Mouse (Mus musculus): ENCODE data around the gene Fut9.

Gene Fut9

GRCm38 (mm10) chr4:25799476-25800283 lies at the start of gene Fut9:
Gene Fut9, minus strand, starts transcription at chr4:25800244.
- peak in 1 of 2 experiments; percentile 19 for DNase-seq (ENCODE audit: inconsistent age in 2 of 2, low spot score in 1 of 2)

- no peak for DNase-seq (ENCODE audit: inconsistent age in 2 of 2, low spot score in 1 of 2)
Measured at GRCm38 (mm10) chr4:25815783-25816182, 15.7 kb upstream of the Fut9 start.

- no peak for DNase-seq (ENCODE audit: inconsistent age in 2 of 2, low spot score in 1 of 2)
Measured at GRCm38 (mm10) chr4:25813340-25813739, 13.3 kb upstream of the Fut9 start.

- DNase-seq (ENCODE audit: inconsistent age in 2 of 2, low spot score in 1 of 2) = no peak
Measured at GRCm38 (mm10) chr4:25810058-25810457, 10.0 kb upstream of the Fut9 start.

GRCm38 (mm10) chr4:25801751-25802150 lies 1.7 kb upstream of the Fut9 start:
- DNase-seq (ENCODE audit: inconsistent age in 2 of 2, low spot score in 1 of 2) = no peak

- DNase-seq (ENCODE audit: inconsistent age in 2 of 2, low spot score in 1 of 2) = no peak
Measured at GRCm38 (mm10) chr4:25800284-25800616, 206 bp upstream of the Fut9 start.

GRCm38 (mm10) chr4:25799051-25799475 lies 981 bp downstream of the Fut9 start:
- DNase-seq (ENCODE audit: inconsistent age in 2 of 2, low spot score in 1 of 2) = no peak

- no peak for DNase-seq (ENCODE audit: inconsistent age in 2 of 2, low spot score in 1 of 2)
Measured at GRCm38 (mm10) chr4:25798412-25798811, 1.6 kb downstream of the Fut9 start.

GRCm38 (mm10) chr4:25796149-25796548 lies 3.9 kb downstream of the Fut9 start:
- no peak for DNase-seq (ENCODE audit: inconsistent age in 2 of 2, low spot score in 1 of 2)

GRCm38 (mm10) chr4:25785276-25785675 lies 14.8 kb downstream of the Fut9 start:
- DNase-seq (ENCODE audit: inconsistent age in 2 of 2, low spot score in 1 of 2) = peak in 1 of 2 experiments; percentile 8

GRCm38 (mm10) chr4:25768657-25769056 lies 31.4 kb downstream of the Fut9 start:
- DNase-seq (ENCODE audit: inconsistent age in 2 of 2, low spot score in 1 of 2) = no peak

GRCm38 (mm10) chr4:25763091-25763490 lies 37.0 kb downstream of the Fut9 start:
- DNase-seq (ENCODE audit: inconsistent age in 2 of 2, low spot score in 1 of 2) = peak in 1 of 2 experiments; percentile 21

GRCm38 (mm10) chr4:25757909-25758548 lies 42.0 kb downstream of the Fut9 start:
- DNase-seq (ENCODE audit: inconsistent age in 2 of 2, low spot score in 1 of 2) = no peak

- DNase-seq (ENCODE audit: inconsistent age in 2 of 2, low spot score in 1 of 2) = no peak
Measured at GRCm38 (mm10) chr4:25741553-25741952, 58.5 kb downstream of the Fut9 start.

- no peak for DNase-seq (ENCODE audit: inconsistent age in 2 of 2, low spot score in 1 of 2)
Measured at GRCm38 (mm10) chr4:25738782-25739181, 61.3 kb downstream of the Fut9 start.

GRCm38 (mm10) chr4:25721576-25721975 lies 78.5 kb downstream of the Fut9 start:
- DNase-seq (ENCODE audit: inconsistent age in 2 of 2, low spot score in 1 of 2) = no peak

- no peak for DNase-seq (ENCODE audit: inconsistent age in 2 of 2, low spot score in 1 of 2)
Measured at GRCm38 (mm10) chr4:25713907-25714306, 86.1 kb downstream of the Fut9 start.

- DNase-seq (ENCODE audit: inconsistent age in 2 of 2, low spot score in 1 of 2) = no peak
Measured at GRCm38 (mm10) chr4:25684976-25685375, 115.1 kb downstream of the Fut9 start.

- DNase-seq (ENCODE audit: inconsistent age in 2 of 2, low spot score in 1 of 2) = no peak
Measured at GRCm38 (mm10) chr4:25664196-25664595, 135.8 kb downstream of the Fut9 start.

- no peak for DNase-seq (ENCODE audit: inconsistent age in 2 of 2, low spot score in 1 of 2)
Measured at GRCm38 (mm10) chr4:25661204-25661727, 138.8 kb downstream of the Fut9 start.

GRCm38 (mm10) chr4:25658792-25659191 lies 141.3 kb downstream of the Fut9 start:
- DNase-seq (ENCODE audit: inconsistent age in 2 of 2, low spot score in 1 of 2) = no peak

- DNase-seq (ENCODE audit: inconsistent age in 2 of 2, low spot score in 1 of 2) = no peak
Measured at GRCm38 (mm10) chr4:25651902-25652301, 148.1 kb downstream of the Fut9 start.
